Mouse (Mus musculus) G1E (cell line): ENCODE measurements around the gene Hs3st3b1. TPM values are rescaled to one million over a fixed set of nuclear protein-coding genes. Genes with fewer than 3 reads are reported as not detected.

ENCODE experiments used
- ATAC-seq: 2 replicates; pipeline ENCODE4 v1.8.0; 2016; ENCODE audit warnings: mild to moderate bottlenecking; ENCODE audit not compliant: insufficient number of reproducible peaks, poor library complexity, low FRiP score, severe bottlenecking; ENCODE audit errors: extremely low read depth
- DNase-seq: peaks from one replicate; pipeline ENCODE4 v3.0.0; 2012; ENCODE audit warnings: low spot score
- H3K27me3 ChIP-seq: 2 replicates; pipeline ENCODE4 v1.6.1; 2012; ENCODE audit warnings: mild to moderate bottlenecking, low read length, inconsistent platforms; ENCODE audit not compliant: insufficient read depth
- H3K36me3 ChIP-seq: replicated peaks from 2 replicates; pipeline ENCODE3; 2012; ENCODE audit warnings: mild to moderate bottlenecking, inconsistent platforms
- H3K4me1 ChIP-seq: 2 replicates; pipeline ENCODE4 v1.6.1; 2012; ENCODE audit warnings: low read depth, low read length, inconsistent platforms, mixed read lengths; ENCODE audit not compliant: insufficient read depth
- H3K4me3 ChIP-seq: 2 replicates; pipeline ENCODE4 v1.5.1; 2012; ENCODE audit warnings: low read depth, mild to moderate bottlenecking, inconsistent platforms, low read length, moderate library complexity, mixed read lengths
- H3K9me3 ChIP-seq: replicated peaks from 2 replicates; pipeline ENCODE4 v1.6.1; 2012; ENCODE audit warnings: inconsistent platforms
- CTCF ChIP-seq: IDR thresholded peaks from 2 replicates; pipeline ENCODE4 v1.5.1; 2012; ENCODE audit warnings: low read depth, low read length, inconsistent platforms, mixed read lengths
- GATA1 ChIP-seq: IDR thresholded peaks from 2 replicates; pipeline ENCODE4 v1.6.1; 2012; ENCODE audit warnings: borderline replicate concordance, low read length, inconsistent platforms, mixed read lengths
- GATA2 ChIP-seq: IDR thresholded peaks from 2 replicates; pipeline ENCODE4 v1.6.1; 2012; ENCODE audit warnings: low read depth, low read length, inconsistent platforms, borderline replicate concordance
- POLR2AphosphoS5 ChIP-seq: IDR thresholded peaks from 2 replicates; pipeline ENCODE4 v1.6.1; 2012; ENCODE audit warnings: low read depth, low read length, inconsistent platforms; ENCODE audit not compliant: insufficient replicate concordance
- TAL1 ChIP-seq: conservative IDR thresholded peaks from 2 replicates; pipeline ENCODE4 v1.6.1; 2012; ENCODE audit warnings: low read depth, low read length, inconsistent platforms, mixed read lengths
- polyA plus RNA-seq: library from polyadenylated mRNA; stranded (reverse); fragments of >175 nt; gene quantifications from 2 replicates; pipeline ENCODE4 v1.2.3, GENCODE M21; 2012
- total RNA-seq, 2 experiments: library from RNA; stranded (forward) in 1 of 2; stranded (reverse) in 1 of 2; fragments of 200-1000 nt in 1 of 2; fragments of >200 nt in 1 of 2; fragmentation: Nextera tagmentation in 1 of 2; gene quantifications; 2 replicates each; pipeline ENCODE4 v1.2.3; 2014 to 2017

Hs3st3b1 gene
- total and polyA plus RNA-seq, 3 experiments, result 0.05 TPM; not detected in 2

GRCm38 (mm10) chr11:63948371-63948770 lies 26.3 kb upstream of the Hs3st3b1 start:
- no peaks in the 10 kb centered on the region for H3K9me3 ChIP-seq
- ATAC-seq (no peak), DNase-seq (no peak)
- peaks cover 25% of the 10 kb centered on the region for H3K27me3 ChIP-seq
- no peak overlapping the region for H3K4me3 ChIP-seq
- no peaks in the 10 kb centered on the region for H3K36me3 ChIP-seq
- TF ChIP-seq GATA2 (no peak), POLR2AphosphoS5 (no peak), TAL1 (no peak), GATA1 (no peak), CTCF (no peak)
- peaks cover 6% of the 10 kb centered on the region for H3K4me1 ChIP-seq

DNA sequence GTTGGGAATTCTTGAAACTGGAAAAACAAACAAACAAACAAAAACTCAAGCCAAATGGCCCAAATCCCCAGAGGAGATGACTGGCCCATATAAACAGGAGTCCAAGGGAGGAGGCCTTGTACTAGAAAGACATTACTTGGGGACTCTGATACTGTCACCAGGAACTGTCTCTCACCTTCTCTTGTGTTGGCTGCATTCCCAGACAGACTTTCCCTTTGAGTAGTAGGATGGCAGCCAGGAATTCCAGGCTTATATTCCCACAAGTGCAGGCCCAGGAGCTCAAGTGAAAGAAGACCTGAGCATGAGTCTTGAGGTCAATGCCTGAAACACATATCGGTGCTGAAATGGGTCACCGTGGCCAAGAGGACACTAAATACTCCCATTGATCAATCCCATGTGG lies 24.9 kb upstream of the Hs3st3b1 start:
- Histone ChIP-seq H3K4me3 (no peak overlapping the region), H3K4me1 (peaks cover 3% of the 10 kb centered on the region), H3K9me3 (no peaks in the 10 kb centered on the region), H3K36me3 (no peaks in the 10 kb centered on the region), H3K27me3 (peaks cover 16% of the 10 kb centered on the region)
- ATAC-seq (no peak), DNase-seq (no peak)
- TF ChIP-seq TAL1 (no peak), GATA2 (no peak), POLR2AphosphoS5 (no peak)

- H3K4me3 ChIP-seq, result no peak overlapping the region
- no peak for DNase-seq
- H3K27me3 ChIP-seq, result peaks cover 4% of the 10 kb centered on the region
- no peaks in the 10 kb centered on the region for H3K4me1 ChIP-seq
- ATAC-seq, result no peak
- TF ChIP-seq TAL1 (no peak), GATA1 (no peak), GATA2 (no peak), CTCF (no peak), POLR2AphosphoS5 (no peak)
- no peaks in the 10 kb centered on the region for H3K9me3 ChIP-seq
- H3K36me3 ChIP-seq, result no peaks in the 10 kb centered on the region
Observed at GRCm38 (mm10) chr11:63943947-63944346, 21.9 kb upstream of the Hs3st3b1 start.

DNA sequence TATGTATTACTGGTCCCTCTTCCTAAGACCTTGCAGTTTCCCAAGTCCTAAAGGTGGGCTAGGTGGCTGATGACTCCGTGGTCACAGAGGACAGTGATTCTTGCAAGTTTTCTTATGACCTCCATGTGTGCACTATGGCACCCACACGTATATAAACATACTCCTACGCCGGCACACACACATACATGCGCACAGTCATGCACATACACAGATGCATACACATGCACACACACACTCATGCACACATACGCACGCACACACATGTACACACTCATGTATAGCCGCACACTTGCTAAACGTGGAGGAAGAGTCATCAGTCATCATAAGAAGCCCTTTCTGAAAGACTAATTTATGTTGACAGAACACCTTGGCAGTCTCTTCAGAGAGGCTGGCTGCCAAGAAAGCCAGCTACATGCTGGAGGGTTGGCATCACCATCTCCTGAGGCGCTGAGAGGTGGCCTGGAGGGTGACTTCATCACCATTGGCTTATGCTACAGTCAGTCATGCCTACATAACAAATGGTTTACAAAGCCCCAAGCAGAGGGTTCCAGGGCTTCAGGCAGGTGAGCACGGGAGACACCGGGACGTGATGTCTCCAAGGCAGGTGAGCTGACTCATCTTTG lies 21.3 kb upstream of the Hs3st3b1 start:
- Histone ChIP-seq H3K36me3 (no peaks in the 10 kb centered on the region), H3K27me3 (peaks cover 2% of the 10 kb centered on the region), H3K4me1 (no peaks in the 10 kb centered on the region), H3K9me3 (no peaks in the 10 kb centered on the region), H3K4me3 (no peak overlapping the region)
- TF ChIP-seq CTCF, result no peak
- no peak for TF ChIP-seq GATA2
- no peak for TF ChIP-seq GATA1
- TF ChIP-seq TAL1, result no peak
- TF ChIP-seq POLR2AphosphoS5, result no peak
- DNase-seq, result no peak
- ATAC-seq, result no peak

DNA sequence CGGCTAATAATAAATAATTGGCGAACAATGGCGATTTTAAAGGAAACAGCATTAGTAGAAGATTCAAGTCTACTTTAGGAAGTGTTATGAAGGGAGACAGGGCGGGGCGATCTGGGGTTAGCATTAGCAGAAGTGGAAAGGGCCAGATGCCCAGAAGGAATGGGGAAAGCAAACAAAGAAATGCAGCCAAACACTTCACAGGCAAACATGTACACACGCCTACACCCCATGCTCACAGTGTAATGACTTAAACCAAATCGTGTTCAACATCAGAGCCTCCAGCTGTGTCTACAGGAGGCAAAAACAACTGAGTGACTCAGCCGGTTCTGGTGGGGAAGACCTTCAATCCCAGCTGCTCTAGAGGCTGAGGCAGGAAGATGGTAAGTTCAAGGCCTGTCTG lies 20.1 kb upstream of the Hs3st3b1 start:
- Histone ChIP-seq H3K9me3 (no peaks in the 10 kb centered on the region), H3K4me3 (no peak overlapping the region), H3K4me1 (no peaks in the 10 kb centered on the region), H3K27me3 (no peaks in the 10 kb centered on the region; the same call in none of the 2 replicates), H3K36me3 (no peaks in the 10 kb centered on the region)
- DNase-seq (no peak), ATAC-seq (no peak)
- TF ChIP-seq TAL1, result no peak
- TF ChIP-seq GATA2, result no peak
- no peak for TF ChIP-seq GATA1
- no peak for TF ChIP-seq POLR2AphosphoS5
- TF ChIP-seq CTCF, result no peak

DNA sequence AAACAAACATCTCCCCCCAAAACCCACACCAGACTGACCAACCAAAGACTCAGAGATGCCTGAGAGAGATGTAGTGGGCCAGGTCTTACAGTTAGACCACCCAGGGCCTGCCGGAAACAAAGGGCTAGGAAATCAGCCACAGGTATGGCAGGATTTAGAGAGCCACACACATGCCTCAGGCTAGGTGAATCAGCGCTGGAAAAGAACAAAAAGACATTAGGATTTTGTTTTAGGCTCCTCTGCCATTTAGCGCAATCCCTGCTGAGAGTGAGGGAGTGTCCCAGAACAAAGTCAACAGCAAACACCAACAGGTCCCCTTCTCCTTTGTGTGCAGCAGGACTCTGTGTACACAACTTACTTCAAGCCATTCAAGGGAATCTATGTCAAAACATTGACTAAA lies 14.6 kb upstream of the Hs3st3b1 start:
- no peak for ATAC-seq
- no peak for TF ChIP-seq TAL1
- no peak for TF ChIP-seq POLR2AphosphoS5
- TF ChIP-seq CTCF, result no peak
- no peak for TF ChIP-seq GATA1
- no peak for TF ChIP-seq GATA2
- Histone ChIP-seq H3K4me3 (no peak overlapping the region), H3K36me3 (no peaks in the 10 kb centered on the region), H3K9me3 (no peaks in the 10 kb centered on the region), H3K4me1 (no peaks in the 10 kb centered on the region), H3K27me3 (peaks cover 2% of the 10 kb centered on the region)
- DNase-seq, result no peak
